Mouse (Mus musculus) ES-Bruce4 (cell line): ENCODE results near the gene Asic1. TPM values are rescaled to one million over a fixed set of nuclear protein-coding genes. Genes with fewer than 3 reads are reported as not detected.

Experiments used
- H3K27ac ChIP-seq: 2 replicates; pipeline ENCODE4 v1.5.1; 2012; ENCODE audit warnings: low read length, inconsistent platforms; ENCODE audit not compliant: insufficient read depth
- H3K27me3 ChIP-seq: 2 replicates; pipeline ENCODE4 v1.6.1; 2012; ENCODE audit warnings: mild to moderate bottlenecking, low read length, inconsistent platforms; ENCODE audit not compliant: control insufficient read depth, poor library complexity, insufficient read depth, severe bottlenecking
- H3K36me3 ChIP-seq: 2 replicates; pipeline ENCODE4 v1.6.1; 2012; ENCODE audit warnings: inconsistent platforms, mild to moderate bottlenecking, low read length, moderate library complexity; ENCODE audit not compliant: control insufficient read depth, poor library complexity, insufficient read depth, severe bottlenecking
- H3K4me1 ChIP-seq: one replicate; pipeline ENCODE4 v1.8.1; 2011; ENCODE audit warnings: low read length; ENCODE audit not compliant: control insufficient read depth, insufficient read depth
- H3K4me3 ChIP-seq: 2 replicates; pipeline ENCODE4 v1.5.1; 2011; ENCODE audit warnings: low read depth, mild to moderate bottlenecking, low read length
- H3K9ac ChIP-seq: 2 replicates; pipeline ENCODE4 v1.6.1; 2012; ENCODE audit warnings: low read depth, mild to moderate bottlenecking, inconsistent platforms; ENCODE audit not compliant: poor library complexity, severe bottlenecking
- H3K9me3 ChIP-seq: replicated peaks from 2 replicates; pipeline ENCODE4 v1.6.1; 2012; ENCODE audit warnings: mild to moderate bottlenecking, low read length, inconsistent platforms; ENCODE audit not compliant: control insufficient read depth, poor library complexity, insufficient read depth, severe bottlenecking
- CTCF ChIP-seq: IDR thresholded peaks from one replicate; pipeline ENCODE4 v1.8.1; 2011; ENCODE audit warnings: low read depth, low read length
- EP300 ChIP-seq: IDR thresholded peaks from 2 replicates; pipeline ENCODE4 v1.6.1; 2011; ENCODE audit warnings: low read depth, low read length; ENCODE audit not compliant: insufficient read depth
- POLR2A ChIP-seq: IDR thresholded peaks from one replicate; pipeline ENCODE4 v1.8.1; 2011; ENCODE audit warnings: low read length; ENCODE audit not compliant: insufficient read depth
- polyA plus RNA-seq: library from polyadenylated mRNA; stranded (reverse); fragments of >200 nt; gene quantifications from 2 replicates; pipeline ENCODE4 v1.2.4, GENCODE M21; 2011; ENCODE audit warnings: low read depth; ENCODE audit not compliant: missing spikeins, insufficient read depth, insufficient read length

The Asic1 gene
- polyA plus RNA-seq, 1 experiment = 3.9 TPM

DNA sequence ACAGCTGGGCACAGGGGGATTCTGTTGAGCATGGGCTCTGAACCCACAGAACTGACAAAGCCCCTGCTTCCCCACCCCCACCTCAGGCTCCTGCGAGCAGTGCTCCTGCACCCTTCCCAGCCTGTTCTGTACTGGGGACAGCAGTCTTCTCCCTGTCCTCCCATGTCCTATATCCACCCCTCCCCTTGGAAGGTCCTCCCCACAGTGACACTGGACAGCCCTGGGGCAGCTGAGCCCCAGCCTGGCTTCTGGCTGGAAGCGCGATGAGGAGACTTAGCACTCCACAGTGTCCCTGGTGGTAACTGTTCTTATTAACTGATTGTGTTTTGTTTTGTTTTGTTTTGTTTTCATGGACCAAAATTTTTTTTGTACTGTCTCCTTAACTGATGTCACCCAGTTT, 43.4 kb downstream of the Asic1 start:
- Histone ChIP-seq H3K36me3 (peaks cover 29% of the 10 kb centered on the region), H3K27ac (peak overlapping the region; percentile 13; the same call in 1 of the 2 replicates), H3K4me3 (no peak overlapping the region), H3K4me1 (peaks cover 10% of the 10 kb centered on the region), H3K9me3 (no peaks in the 10 kb centered on the region), H3K27me3 (no peaks in the 10 kb centered on the region), H3K9ac (no peak overlapping the region)
- TF ChIP-seq POLR2A = no peak
- no peak for TF ChIP-seq EP300
- TF ChIP-seq CTCF = no peak

DNA sequence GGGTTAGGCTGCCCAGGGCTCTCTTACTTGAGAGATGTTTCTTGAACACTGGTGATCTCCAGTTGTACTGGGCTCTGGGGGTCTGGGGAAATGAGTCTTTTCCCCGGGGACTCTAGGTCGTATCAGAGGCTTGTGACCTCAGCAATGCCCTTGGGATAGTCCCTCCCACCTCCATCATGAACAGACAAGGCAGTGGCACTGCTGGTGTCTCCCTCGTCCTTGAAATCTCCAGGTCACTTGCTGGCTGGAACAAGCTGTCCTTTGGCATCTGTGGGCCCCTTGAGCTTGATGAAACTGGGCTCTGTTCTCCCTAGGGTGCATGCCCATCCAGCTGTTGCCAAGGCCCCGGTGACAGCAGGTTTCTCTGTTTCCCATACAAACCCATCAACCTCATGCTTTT, 44.0 kb downstream of the Asic1 start:
- Histone ChIP-seq H3K9ac (no peak overlapping the region), H3K36me3 (peaks cover 23% of the 10 kb centered on the region), H3K9me3 (no peaks in the 10 kb centered on the region), H3K4me3 (no peak overlapping the region), H3K27me3 (no peaks in the 10 kb centered on the region), H3K4me1 (peaks cover 10% of the 10 kb centered on the region), H3K27ac (no peak overlapping the region)
- TF ChIP-seq CTCF = no peak

- Histone ChIP-seq H3K27me3 (no peaks in the 10 kb centered on the region), H3K27ac (no peak overlapping the region), H3K36me3 (peaks cover 16% of the 10 kb centered on the region), H3K9ac (no peak overlapping the region), H3K4me1 (peaks cover 10% of the 10 kb centered on the region), H3K4me3 (no peak overlapping the region), H3K9me3 (no peaks in the 10 kb centered on the region)
- TF ChIP-seq CTCF (peak; percentile 93), POLR2A (no peak), EP300 (no peak)
Observed at GRCm38 (mm10) chr15:99714858-99715257, 44.7 kb downstream of the Asic1 start.

DNA sequence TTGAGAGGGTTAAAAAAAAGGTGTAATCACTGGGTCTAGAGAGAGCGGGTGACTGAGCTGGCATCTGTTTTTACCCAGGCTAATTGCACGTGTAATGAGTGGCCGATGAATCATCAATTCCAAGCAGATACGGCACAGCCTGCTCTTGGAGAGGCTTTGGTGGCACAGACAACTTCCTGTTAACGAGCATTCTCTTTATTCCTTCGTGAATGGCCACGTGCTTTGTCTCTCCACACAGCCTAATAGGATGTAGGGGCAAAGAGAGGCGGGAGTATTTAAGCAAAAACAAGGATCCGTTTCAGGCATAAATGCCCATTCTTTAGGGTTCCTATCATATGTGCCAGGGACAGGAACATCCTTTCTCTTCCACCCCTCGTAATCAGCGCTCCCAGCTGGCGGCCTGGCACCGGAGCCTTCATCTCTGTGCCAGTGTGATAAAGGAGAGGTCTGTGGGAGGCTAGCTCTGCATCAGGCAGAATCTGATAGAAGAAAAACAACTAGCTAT, 45.2 kb downstream of the Asic1 start:
- Histone ChIP-seq H3K4me3 (no peak overlapping the region), H3K9me3 (no peaks in the 10 kb centered on the region), H3K9ac (no peak overlapping the region), H3K4me1 (peaks cover 10% of the 10 kb centered on the region), H3K27me3 (no peaks in the 10 kb centered on the region), H3K36me3 (peaks cover 12% of the 10 kb centered on the region), H3K27ac (no peak overlapping the region)
- TF ChIP-seq EP300 = no peak
- TF ChIP-seq POLR2A = no peak
- TF ChIP-seq CTCF = no peak

GRCm38 (mm10) chr15:99715982-99716746, 46.0 kb downstream of the Asic1 start:
- Histone ChIP-seq H3K9ac (no peak overlapping the region), H3K9me3 (no peaks in the 10 kb centered on the region), H3K36me3 (peaks cover 5% of the 10 kb centered on the region; the same call in 1 of the 2 replicates), H3K27ac (no peak overlapping the region), H3K27me3 (no peaks in the 10 kb centered on the region), H3K4me1 (peaks cover 10% of the 10 kb centered on the region), H3K4me3 (no peak overlapping the region)
- TF ChIP-seq POLR2A = no peak
- no peak for TF ChIP-seq EP300
- no peak for TF ChIP-seq CTCF

GRCm38 (mm10) chr15:99716814-99717213, 46.6 kb downstream of the Asic1 start:
- Histone ChIP-seq H3K4me3 (no peak overlapping the region), H3K9ac (no peak overlapping the region), H3K36me3 (no peaks in the 10 kb centered on the region; the same call in 1 of the 2 replicates), H3K27me3 (no peaks in the 10 kb centered on the region), H3K9me3 (no peaks in the 10 kb centered on the region), H3K27ac (no peak overlapping the region), H3K4me1 (peaks cover 10% of the 10 kb centered on the region)
- TF ChIP-seq CTCF (no peak), POLR2A (no peak)
